Mouse (Mus musculus) megakaryocyte-erythroid progenitor cell, adult 5-6 weeks (primary cell): Measurements from ENCODE around the gene Slc34a3. TPM values are rescaled to one million over a fixed set of nuclear protein-coding genes. Genes with fewer than 3 reads are reported as not detected.

Experiments
- ATAC-seq: replicated peaks from 2 replicates; pipeline ENCODE4 v1.8.0; 2016; ENCODE audit warnings: mild to moderate bottlenecking, inconsistent platforms; ENCODE audit not compliant: severe bottlenecking, poor library complexity, low FRiP score, low TSS enrichment
- total RNA-seq, 2 experiments: library from RNA; stranded (forward) in 1 of 2; stranded (reverse) in 1 of 2; fragments of 200-1000, 215-1000 nt in 1 of 2; fragments of >200 nt in 1 of 2; fragmentation: Nextera tagmentation in 1 of 2; gene quantifications; 2 replicates each; pipeline ENCODE4 v1.2.3; 2014 to 2017

Slc34a3 gene
- total RNA-seq, 2 experiments from 2014 or later: not detected

- no peak for ATAC-seq
Observed at GRCm38 (mm10) chr2:25197946-25198345, 36.2 kb downstream of the Slc34a3 start.

DNA sequence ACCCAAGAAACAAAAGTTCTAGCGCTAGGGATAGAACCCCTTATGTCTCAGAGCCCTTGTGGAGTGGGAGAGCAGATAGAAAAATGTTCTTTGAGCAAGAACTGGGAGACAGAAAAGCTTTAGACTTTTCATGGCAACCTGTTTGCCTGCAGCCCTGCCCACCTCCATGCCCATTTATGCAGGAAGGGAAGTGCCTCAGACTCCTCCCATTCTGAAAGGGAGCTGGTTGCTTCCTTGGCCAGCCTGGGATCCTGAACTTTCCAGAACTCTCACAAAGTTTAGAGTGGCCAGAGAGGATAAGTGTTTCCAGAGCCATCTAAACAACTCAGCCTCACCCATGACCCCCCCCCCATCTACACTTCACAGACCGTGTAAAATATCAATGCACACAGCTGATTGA, 37.0 kb downstream of the Slc34a3 start:
- no peak for ATAC-seq

- peak; percentile 75 for ATAC-seq
Observed at GRCm38 (mm10) chr2:25196172-25196954, 37.8 kb downstream of the Slc34a3 start, which contains the start of gene Tor4a. Gene Tor4a, minus strand, starts transcription at chr2:25196886.

- ATAC-seq: peak; percentile 51
Observed at GRCm38 (mm10) chr2:25195211-25196156, 38.7 kb downstream of the Slc34a3 start.

DNA sequence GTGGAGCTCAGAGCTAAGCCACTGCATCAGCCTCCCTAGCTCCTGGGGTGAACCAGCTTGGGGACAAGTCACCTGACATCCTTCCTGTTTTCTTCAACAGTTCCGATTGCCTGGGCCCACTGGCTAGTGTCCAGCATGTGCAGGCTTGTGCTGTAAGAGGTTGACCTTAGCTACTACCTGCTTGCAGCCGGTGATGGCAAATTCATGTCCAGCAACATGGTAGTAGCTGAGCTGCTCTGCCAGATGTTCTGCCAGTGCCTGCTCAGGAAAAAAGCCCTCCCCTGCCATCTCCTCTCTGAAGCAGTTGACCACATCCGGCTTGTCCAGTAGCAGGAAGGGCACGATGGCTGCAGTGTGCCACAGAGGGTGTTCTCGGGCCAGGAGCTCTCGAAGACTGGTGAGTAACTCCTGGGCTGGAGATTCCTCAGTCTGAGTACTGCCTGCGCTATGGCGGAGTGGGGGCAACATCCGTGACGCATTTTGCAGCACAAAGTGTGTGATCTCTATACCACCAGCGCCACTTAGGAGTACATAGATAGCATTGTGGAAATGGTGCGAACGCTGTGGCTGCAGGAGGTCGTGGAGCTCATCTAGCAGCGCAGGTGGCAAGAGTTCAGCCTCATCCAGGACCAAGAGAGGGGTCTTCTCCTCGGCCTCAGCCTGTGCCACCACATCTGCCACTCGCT, 39.5 kb downstream of the Slc34a3 start:
- no peak; the same call in none of the 2 replicates for ATAC-seq

DNA sequence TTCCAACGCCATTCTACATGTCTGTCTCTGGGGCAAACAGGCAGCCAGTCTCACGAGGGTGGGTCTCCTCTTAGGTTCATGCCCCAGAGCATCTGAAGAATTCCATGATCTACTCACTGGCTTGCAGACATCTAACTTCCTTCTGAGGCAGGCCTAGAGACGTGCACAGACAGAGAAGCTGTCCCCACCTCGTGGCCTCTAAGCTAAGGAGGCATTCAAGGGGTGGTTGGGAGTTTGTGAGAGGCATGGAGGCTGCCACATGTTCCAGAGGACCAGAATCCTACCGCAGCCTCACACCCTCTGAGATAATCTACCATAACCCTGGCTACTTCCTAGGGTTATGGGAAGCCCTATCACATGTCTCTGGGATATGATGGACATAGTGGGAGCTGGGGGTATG, 40.2 kb downstream of the Slc34a3 start:
- no peak for ATAC-seq

GRCm38 (mm10) chr2:25193330-25193770, 40.8 kb downstream of the Slc34a3 start:
- peak; percentile 49 for ATAC-seq

DNA sequence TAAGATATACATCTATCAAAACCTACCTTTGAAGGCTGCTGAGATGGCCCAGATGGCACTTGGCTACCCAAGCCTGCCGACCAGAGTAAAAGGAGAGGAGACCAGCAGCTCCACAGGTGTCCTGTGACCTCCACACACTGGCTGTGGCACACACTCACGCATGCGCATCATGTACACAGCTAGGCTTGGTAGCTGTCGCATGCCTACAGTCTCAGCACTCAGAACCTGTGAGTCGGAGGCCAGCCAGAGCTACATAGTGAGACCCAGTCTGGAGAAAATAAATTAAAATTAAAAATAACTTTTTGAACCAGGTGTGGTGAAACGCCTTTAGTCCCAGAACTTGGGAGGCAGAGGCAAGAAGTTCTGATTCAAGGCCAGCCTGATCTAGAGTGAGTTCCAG, 46.3 kb downstream of the Slc34a3 start:
- ATAC-seq: no peak

- ATAC-seq: no peak
Observed at GRCm38 (mm10) chr2:25186575-25186930, 47.6 kb downstream of the Slc34a3 start.

DNA sequence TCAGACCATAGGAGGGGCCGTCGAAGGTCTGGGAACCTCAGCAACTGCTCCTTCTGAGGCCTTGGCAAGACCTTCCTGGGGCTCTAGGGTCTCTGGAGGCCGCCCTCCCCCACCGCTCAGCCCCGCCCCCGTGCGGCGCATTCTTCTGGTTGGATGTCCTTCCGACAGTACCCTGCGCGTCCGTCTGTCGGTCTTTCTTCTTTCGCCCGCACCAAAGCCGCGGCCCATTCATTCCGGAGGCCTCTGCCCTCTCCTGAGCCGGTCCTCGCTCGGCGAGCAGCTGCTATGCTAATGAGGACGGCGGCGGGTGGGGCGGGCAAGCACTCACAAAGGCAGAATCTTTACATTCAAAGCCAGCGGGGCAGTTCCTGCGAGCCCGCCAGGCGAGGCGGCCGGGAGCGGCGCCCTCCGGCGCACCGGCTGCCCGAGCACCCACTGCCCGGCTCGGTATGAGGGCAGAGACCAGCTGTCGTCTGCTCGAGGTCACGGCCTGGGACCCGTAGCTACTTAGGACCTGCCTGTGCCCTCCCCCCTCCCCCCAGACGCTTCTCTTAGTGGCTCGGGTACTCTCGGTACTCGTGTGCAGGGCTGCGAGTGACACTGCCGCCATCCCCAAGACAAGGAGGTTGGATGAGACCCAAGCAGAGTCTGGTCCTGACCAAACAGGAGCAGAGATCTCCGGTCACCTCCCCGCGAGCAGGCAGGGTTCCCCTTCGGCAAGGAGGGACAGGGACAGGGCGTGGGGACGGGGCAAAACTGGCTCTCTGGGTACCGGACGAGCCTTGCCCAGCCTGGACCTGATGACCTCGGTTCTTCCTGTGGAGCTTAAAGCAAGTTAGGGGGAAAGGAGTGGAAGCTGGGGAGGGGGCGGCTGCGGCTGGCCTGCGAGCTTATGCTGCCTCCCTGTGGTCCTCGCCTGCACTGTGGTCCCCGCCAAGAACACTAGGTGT, 48.3 kb downstream of the Slc34a3 start:
- ATAC-seq: peak; percentile 71

GRCm38 (mm10) chr2:25184496-25184895, 49.7 kb downstream of the Slc34a3 start:
- ATAC-seq: no peak

DNA sequence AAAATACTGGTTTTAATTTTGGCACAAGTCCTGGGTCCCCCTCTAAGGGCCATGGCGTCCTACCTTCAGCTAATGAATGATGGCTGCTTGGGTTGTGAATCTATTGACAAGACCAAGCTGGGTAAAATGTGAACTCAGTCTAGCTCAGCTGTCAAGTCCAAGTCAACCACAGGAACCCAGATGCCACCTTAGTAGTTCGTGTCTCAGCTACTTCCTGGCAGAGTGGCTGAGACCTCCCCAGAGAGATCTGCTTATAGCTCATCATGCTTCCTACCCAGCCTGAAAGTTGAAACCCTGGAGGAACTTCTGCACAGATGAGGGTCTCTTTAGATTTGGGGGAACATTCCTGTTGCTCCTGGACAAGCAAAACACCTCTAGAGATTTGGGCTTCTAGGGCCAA, 50.8 kb downstream of the Slc34a3 start:
- no peak for ATAC-seq

- ATAC-seq: no peak
Observed at GRCm38 (mm10) chr2:25182664-25183063, 51.5 kb downstream of the Slc34a3 start.

- ATAC-seq: no peak
Observed at GRCm38 (mm10) chr2:25181891-25182397, 52.2 kb downstream of the Slc34a3 start.

DNA sequence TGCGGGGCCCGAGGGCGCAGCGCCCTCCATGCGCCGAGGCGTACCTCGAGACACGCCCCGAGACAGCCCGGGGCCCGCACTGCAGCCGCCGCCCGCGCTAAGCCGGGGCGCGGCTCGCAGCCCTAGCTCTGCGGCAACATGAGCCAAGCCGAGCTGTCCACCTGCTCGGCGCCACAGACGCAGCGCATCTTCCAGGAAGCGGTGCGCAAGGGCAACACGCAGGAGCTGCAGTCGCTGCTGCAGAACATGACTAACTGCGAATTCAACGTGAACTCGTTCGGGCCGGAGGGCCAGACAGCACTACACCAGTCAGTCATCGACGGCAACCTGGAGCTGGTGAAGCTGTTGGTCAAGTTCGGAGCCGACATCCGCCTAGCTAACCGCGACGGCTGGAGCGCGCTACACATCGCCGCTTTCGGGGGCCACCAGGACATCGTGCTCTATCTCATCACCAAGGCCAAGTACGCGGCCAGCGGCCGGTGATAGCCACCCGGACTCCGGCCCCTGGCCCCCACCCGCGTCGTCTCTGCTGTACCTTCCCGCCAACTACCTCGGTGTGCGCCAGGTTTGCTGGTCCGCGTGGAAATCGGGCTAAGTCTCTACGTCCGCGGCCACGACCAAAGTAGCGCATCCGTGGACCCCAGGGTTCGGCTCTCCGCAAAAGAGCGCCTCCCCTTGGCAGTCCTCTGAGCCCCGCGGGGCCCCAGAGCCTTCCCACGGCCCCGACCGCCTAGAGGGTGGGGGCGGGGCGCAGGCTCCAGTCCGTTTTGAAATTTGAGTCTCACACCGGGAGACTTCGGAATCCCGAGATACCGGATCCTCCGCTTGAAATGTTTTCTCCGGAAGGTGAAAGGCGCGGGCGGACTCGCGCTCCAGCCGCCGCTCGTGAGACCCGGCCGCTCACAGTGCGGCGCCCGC, 52.9 kb downstream of the Slc34a3 start:
- peak; percentile 38; the same call in 1 of the 2 replicates for ATAC-seq

DNA sequence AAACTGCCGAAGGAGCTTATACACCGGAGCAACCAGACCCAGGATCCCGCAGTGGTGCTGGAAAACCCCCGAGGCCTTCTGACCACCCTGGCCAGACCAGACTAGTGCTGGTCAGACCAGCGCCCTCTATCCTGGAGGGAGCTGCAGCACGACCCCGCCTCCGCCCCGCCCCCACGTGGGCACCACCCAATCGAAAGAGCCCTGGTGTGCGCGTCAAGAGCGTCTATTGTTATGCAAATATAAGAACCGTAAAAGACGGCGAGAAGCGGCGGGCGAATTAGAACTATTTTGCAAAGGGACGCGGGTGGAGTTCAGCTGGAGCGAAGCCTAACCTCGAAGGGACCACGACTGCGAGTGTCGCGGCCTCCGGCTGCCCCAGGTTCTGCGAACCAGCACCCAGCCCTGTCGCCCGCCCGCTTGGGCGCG, 53.7 kb downstream of the Slc34a3 start, which contains the start of gene Nrarp:
Gene Nrarp, plus strand, starts transcription at position 281 of the 426 bp plus-strand sequence.
- peak; percentile 77 for ATAC-seq

DNA sequence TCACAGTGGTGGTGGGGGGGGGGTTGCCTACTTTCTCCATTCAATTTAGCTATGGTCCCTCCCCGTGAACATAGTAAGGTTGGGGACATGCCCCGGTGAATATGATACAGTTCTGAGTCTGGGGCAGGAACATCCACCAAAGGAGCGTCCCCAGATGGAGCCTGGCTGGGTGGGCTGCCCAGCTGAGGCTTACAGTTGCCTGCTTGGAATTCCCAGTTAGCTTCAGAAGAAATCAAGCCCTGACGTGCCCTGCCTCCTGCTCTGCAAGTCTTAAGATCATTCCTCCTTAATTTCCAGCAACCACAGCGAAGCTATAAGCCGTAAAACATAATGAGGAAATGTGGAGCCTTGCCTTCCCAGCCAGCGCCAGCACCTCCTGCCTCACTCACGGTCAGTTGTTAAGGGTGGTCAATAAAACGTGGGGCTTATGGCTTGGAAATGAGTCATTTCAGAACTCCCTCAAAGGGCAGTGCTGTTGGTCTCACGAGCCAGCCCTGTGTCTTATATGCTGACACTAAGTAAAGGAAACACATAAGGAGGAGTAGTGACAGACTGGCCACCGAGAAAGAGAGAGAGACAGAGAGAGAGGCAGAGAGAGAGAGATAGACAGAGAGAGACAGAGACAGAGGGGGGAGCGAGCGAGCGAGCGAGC, 54.5 kb downstream of the Slc34a3 start:
- ATAC-seq: no peak
